Mouse (Mus musculus): Measurements from ENCODE around the gene Cyp39a1. TPM values are rescaled to one million over a fixed set of nuclear protein-coding genes. Genes with fewer than 3 reads are reported as not detected.

Gene Cyp39a1
- total RNA-seq, 1 experiment, result 1.6 TPM

DNA sequence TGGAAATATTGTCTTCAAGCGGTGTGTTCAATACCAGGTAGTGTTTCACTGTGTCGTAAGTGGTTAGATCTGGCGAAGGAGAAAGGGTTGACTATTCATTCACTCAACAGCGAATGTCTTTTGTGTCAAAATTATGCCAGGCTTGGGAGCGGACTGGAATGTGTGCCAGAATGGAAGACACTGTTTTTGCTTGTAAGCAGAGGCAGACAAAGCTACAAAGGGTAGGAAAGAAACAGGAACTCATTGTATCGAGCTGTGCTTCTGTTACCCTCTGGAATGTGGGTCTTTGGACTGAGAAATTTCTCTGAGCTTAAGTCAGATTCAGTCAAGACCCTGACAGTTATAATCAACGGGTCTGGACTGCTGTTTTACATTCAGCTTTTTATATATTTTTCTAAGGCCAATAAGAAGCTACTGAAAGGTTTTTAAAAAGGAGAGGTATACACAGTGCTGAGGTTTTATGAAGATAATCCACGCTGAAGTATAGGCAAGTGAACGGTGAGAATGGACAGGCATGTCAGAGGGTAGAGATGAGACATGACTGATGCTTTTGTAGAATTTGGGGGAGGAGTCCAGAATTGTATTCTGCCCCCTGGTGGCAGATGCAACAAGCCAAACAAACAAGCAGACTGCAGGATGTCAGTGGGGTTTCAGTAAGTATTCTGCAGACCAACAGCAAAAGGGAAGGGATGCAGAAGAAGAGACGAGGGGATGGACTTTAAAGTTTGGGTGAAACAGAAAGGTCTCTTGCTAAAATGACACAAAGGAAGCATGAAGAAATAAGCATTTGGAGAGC is 17.4 kb upstream of the Cyp39a1 start:
- H3K36me3 ChIP-seq (ENCODE audit: control insufficient read depth, insufficient read depth, low read length, poor library complexity, severe bottlenecking), result peaks cover 5% of the 10 kb centered on the region; the same call in 1 of the 2 replicates
- H3K9me3 ChIP-seq (ENCODE audit: control insufficient read depth, insufficient read depth, low read depth, low read length), result no peaks in the 10 kb centered on the region
- in situ Hi-C loops (cut with MboI; ENCODE audit: low sequenced_read_pairs in 2 of 2, unreplicated experiment in 2 of 2), result no loop called here
- H3K4me1 ChIP-seq (ENCODE audit: control insufficient read depth in 2 of 2, insufficient read depth in 2 of 2, low read length in 2 of 2, poor library complexity in 1 of 2), result peaks cover 0 to 6% of the 10 kb centered on the region in 2 experiments; a peak in 1 of 4 replicates
- H3K4me3 ChIP-seq (ENCODE audit: insufficient read depth in 1 of 2, low read depth in 1 of 2, low read length in 2 of 2, poor library complexity in 1 of 2, severe bottlenecking in 1 of 2), result no peak overlapping the region
- H3K9ac ChIP-seq (ENCODE audit: insufficient read depth, low read depth, low read length, poor library complexity, severe bottlenecking), result no peak overlapping the region
- TF ChIP-seq ZC3H11A (IDR thresholded peaks at IDR 0.05; ENCODE audit: borderline replicate concordance, low read depth, low read length) (no peak), MAFK (IDR thresholded peaks at IDR 0.05; ENCODE audit: insufficient read depth, low read depth, low read length) (no peak), HCFC1 (IDR thresholded peaks at IDR 0.05; ENCODE audit: borderline replicate concordance, insufficient read depth, low read length) (no peak), CHD2 (IDR thresholded peaks at IDR 0.05; ENCODE audit: low read depth, low read length) (no peak), ZNF384 (IDR thresholded peaks at IDR 0.05; ENCODE audit: low read depth, low read length) (no peak)
- no peak overlapping the region for H3K27ac ChIP-seq (ENCODE audit: insufficient read depth, low read depth, low read length, poor library complexity, severe bottlenecking)
- peak; percentile 63 for DNase-seq (ENCODE audit: low read depth, low spot score)

DNA sequence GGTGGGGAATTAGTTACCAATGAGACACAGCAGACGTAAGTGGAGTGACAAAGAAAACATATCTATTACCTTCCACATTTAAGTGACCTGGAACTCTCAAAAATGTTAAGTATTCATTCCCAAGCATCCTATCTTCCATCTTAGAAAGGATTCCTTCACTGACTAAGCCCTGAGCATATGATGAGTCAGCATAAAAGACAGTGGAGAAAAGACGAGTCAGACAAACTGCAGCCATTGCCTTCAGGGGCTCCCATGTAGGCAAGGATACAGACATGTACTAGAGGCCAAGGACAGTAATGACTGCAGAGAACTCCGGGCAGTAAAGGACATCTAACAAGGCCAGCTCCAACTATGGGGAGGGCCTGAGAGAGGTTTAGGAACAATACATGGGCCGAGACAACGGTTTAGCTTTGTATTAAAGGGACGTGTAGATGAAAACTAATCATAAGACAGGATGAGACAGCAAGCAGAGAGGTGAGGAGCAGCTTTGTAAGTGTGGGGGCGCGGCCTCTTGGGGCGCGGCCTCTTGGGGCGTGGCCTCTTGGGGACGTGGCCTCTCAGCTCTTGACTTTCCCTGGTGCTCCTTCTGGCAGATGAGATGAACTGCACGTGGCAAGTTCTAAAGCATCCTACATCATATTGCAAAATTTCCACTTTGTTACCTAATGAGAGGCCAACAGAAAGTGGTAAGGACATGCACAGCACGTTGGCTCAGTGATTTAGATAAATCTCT is 15.7 kb upstream of the Cyp39a1 start:
- TF ChIP-seq CHD2 (IDR thresholded peaks at IDR 0.05; ENCODE audit: low read depth, low read length) (no peak), MAFK (IDR thresholded peaks at IDR 0.05; ENCODE audit: insufficient read depth, low read depth, low read length) (peak; percentile 96), ZC3H11A (IDR thresholded peaks at IDR 0.05; ENCODE audit: borderline replicate concordance, low read depth, low read length) (no peak)
- in situ Hi-C loops (cut with MboI; ENCODE audit: low sequenced_read_pairs in 2 of 2, unreplicated experiment in 2 of 2), result no loop called here
- peaks cover 5% of the 10 kb centered on the region; the same call in 1 of the 2 replicates for H3K36me3 ChIP-seq (ENCODE audit: control insufficient read depth, insufficient read depth, low read length, poor library complexity, severe bottlenecking)

DNA sequence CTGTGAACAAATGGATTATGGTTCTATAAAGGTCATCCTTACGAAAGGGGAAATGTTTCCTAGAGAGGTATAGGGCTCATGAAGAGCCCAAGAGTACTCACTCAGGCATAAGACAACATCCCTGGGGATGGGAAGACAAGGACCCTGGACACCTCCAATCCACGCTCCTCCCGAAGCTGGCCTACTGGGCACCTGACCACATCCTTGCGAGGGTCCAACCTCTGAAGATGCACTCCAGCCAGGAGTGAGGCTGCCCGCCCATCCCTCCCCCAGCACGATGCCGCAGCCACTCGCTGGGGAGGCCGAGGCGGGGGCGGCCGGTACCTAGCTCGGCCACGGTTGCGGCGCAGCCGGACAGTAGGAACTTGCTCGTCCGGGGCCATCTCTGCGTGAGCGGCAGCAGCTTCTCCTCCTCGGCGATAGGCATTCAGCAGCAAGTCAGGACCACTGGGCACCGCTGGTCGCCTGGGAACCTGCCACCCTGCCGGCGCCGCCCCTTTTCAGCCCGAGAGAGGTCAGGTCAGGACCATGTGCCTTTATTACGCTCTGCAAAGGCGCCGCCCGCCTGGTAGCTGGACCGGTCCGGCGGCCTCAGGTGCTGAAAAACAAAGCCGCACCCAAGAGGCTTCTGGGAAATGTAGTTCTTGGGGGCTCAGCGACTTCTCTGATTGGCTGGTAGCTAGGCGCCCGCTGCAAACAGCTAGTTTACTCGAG is 492 bp upstream of the Cyp39a1 start, which contains the start of gene Slc25a27:
Slc25a27 (minus strand) TSS at position 639 of the 714 bp plus-strand sequence.
- TF ChIP-seq ZNF384 (IDR thresholded peaks at IDR 0.05; ENCODE audit: low read depth, low read length) (no peak), MAFK (IDR thresholded peaks at IDR 0.05; ENCODE audit: insufficient read depth, low read depth, low read length) (no peak), HCFC1 (IDR thresholded peaks at IDR 0.05; ENCODE audit: borderline replicate concordance, insufficient read depth, low read length) (peak; percentile 95)
- Histone ChIP-seq H3K4me1 (ENCODE audit: control insufficient read depth in 2 of 2, insufficient read depth in 2 of 2, low read length in 2 of 2, poor library complexity in 1 of 2) (peaks cover 3% of the 10 kb centered on the region in 2 experiments; a peak in 2 of 4 replicates), H3K9ac (ENCODE audit: insufficient read depth, low read depth, low read length, poor library complexity, severe bottlenecking) (peak within 1 kb of the TSS; percentile 56), H3K27ac (ENCODE audit: insufficient read depth, low read depth, low read length, poor library complexity, severe bottlenecking) (no peak within 1 kb of the TSS), H3K9me3 (ENCODE audit: control insufficient read depth, insufficient read depth, low read depth, low read length) (no peaks in the 10 kb centered on the region), H3K4me3 (ENCODE audit: insufficient read depth in 1 of 2, low read depth in 1 of 2, low read length in 2 of 2, poor library complexity in 1 of 2, severe bottlenecking in 1 of 2) (peak within 1 kb of the TSS; percentile 72 to 76), H3K36me3 (ENCODE audit: control insufficient read depth, insufficient read depth, low read length, poor library complexity, severe bottlenecking) (peaks cover 2% of the 10 kb centered on the region; the same call in 1 of the 2 replicates)
- DNase-seq (ENCODE audit: low read depth, low spot score), result peak; percentile 85
- in situ Hi-C loops (cut with MboI; ENCODE audit: low sequenced_read_pairs in 2 of 2, unreplicated experiment in 2 of 2), result no loop called here

More for the DNA sequence above, 15.7 kb upstream of the Cyp39a1 start:
- no peaks in the 10 kb centered on the region for H3K9me3 ChIP-seq (ENCODE audit: control insufficient read depth, insufficient read depth, low read depth, low read length)
- peaks cover 0 to 6% of the 10 kb centered on the region in 2 experiments; a peak in 1 of 4 replicates for H3K4me1 ChIP-seq (ENCODE audit: control insufficient read depth in 2 of 2, insufficient read depth in 2 of 2, low read length in 2 of 2, poor library complexity in 1 of 2)
- H3K9ac ChIP-seq (ENCODE audit: insufficient read depth, low read depth, low read length, poor library complexity, severe bottlenecking), result no peak overlapping the region
- DNase-seq (ENCODE audit: low read depth, low spot score), result no peak
- H3K27ac ChIP-seq (ENCODE audit: insufficient read depth, low read depth, low read length, poor library complexity, severe bottlenecking), result no peak overlapping the region
- H3K4me3 ChIP-seq (ENCODE audit: insufficient read depth in 1 of 2, low read depth in 1 of 2, low read length in 2 of 2, poor library complexity in 1 of 2, severe bottlenecking in 1 of 2), result no peak overlapping the region

DNA sequence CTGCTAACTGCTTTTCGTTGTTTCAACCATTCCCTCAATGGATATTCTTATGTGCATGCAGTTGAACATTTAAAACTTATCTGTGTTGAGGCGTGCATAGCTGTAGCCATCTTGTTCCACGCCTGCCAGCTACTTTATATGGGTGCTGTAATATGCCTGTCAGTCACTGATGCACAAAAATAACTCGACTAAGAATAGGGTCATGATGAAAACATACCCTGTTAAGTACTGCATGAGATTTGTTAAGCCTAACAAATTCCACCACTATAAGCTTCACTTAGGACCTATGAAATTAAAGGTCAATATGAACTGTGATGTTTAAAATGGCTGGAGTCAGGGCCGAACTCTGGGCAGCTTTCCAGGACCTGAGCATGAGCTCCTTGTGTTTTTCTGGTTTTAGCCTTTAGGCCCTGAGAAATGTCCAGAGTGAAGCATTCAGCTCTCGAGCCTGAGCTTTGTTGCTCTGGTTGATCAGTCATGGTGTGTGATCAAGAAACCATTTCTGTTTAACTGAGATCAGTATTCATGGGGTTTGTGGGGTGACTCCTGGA is 2.0 kb downstream of the Cyp39a1 start:
- H3K27ac ChIP-seq (ENCODE audit: insufficient read depth, low read depth, low read length, poor library complexity, severe bottlenecking), result no peak overlapping the region
- no peak for TF ChIP-seq MAFK (IDR thresholded peaks at IDR 0.05; ENCODE audit: insufficient read depth, low read depth, low read length)
- no peak for TF ChIP-seq HCFC1 (IDR thresholded peaks at IDR 0.05; ENCODE audit: borderline replicate concordance, insufficient read depth, low read length)
- TF ChIP-seq ZC3H11A (IDR thresholded peaks at IDR 0.05; ENCODE audit: borderline replicate concordance, low read depth, low read length), result no peak
- no peak for TF ChIP-seq CHD2 (IDR thresholded peaks at IDR 0.05; ENCODE audit: low read depth, low read length)
- no peak for TF ChIP-seq ZNF384 (IDR thresholded peaks at IDR 0.05; ENCODE audit: low read depth, low read length)
- in situ Hi-C loops (cut with MboI; ENCODE audit: low sequenced_read_pairs in 2 of 2, unreplicated experiment in 2 of 2), result no loop called here
- H3K36me3 ChIP-seq (ENCODE audit: control insufficient read depth, insufficient read depth, low read length, poor library complexity, severe bottlenecking), result no peaks in the 10 kb centered on the region
- no peak for DNase-seq (ENCODE audit: low read depth, low spot score)
- H3K9ac ChIP-seq (ENCODE audit: insufficient read depth, low read depth, low read length, poor library complexity, severe bottlenecking), result no peak overlapping the region
- no peak overlapping the region for H3K4me3 ChIP-seq (ENCODE audit: insufficient read depth in 1 of 2, low read depth in 1 of 2, low read length in 2 of 2, poor library complexity in 1 of 2, severe bottlenecking in 1 of 2)
- peaks cover 0 to 3% of the 10 kb centered on the region in 2 experiments; a peak in 1 of 4 replicates for H3K4me1 ChIP-seq (ENCODE audit: control insufficient read depth in 2 of 2, insufficient read depth in 2 of 2, low read length in 2 of 2, poor library complexity in 1 of 2)
- H3K9me3 ChIP-seq (ENCODE audit: control insufficient read depth, insufficient read depth, low read depth, low read length), result no peaks in the 10 kb centered on the region
